Mouse (Mus musculus) midbrain, embryonic 14.5 days (tissue): ENCODE results near the gene Sgca. TPM values are rescaled to one million over a fixed set of nuclear protein-coding genes. Genes with fewer than 3 reads are reported as not detected.

Experiments used
- ATAC-seq: fragments of 200-750 bp; cut with Nextera tagmentation; 2 replicates; pipeline ENCODE4 v1.8.0; 2017; ENCODE audit warnings: moderate number of reproducible peaks, moderate library complexity; ENCODE audit not compliant: low FRiP score, low TSS enrichment
- DNase-seq: peaks from one replicate; pipeline ENCODE4 v3.0.0-alpha.2; 2015
- H3K27ac ChIP-seq: fragments of 300-500 bp; sonication (generic); replicated peaks from 2 replicates; pipeline ENCODE4 v1.5.1; 2014; ENCODE audit warnings: mild to moderate bottlenecking, low read depth, low read length, moderate library complexity
- H3K27me3 ChIP-seq: fragments of 300-500 bp; sonication (generic); 2 replicates; pipeline ENCODE4 v1.6.1; 2014; ENCODE audit warnings: low read length, control low read depth, mixed read lengths; ENCODE audit not compliant: control insufficient read depth, insufficient read depth
- H3K36me3 ChIP-seq: fragments of 300-500 bp; sonication (generic); 2 replicates; pipeline ENCODE4 v1.6.1; 2014; ENCODE audit warnings: low read length, control low read depth; ENCODE audit not compliant: control insufficient read depth, insufficient read depth
- H3K4me1 ChIP-seq: fragments of 300-500 bp; sonication (generic); 2 replicates; pipeline ENCODE4 v1.6.1; 2014; ENCODE audit warnings: mild to moderate bottlenecking, antibody characterized with exemption, low read length, control low read depth; ENCODE audit not compliant: control insufficient read depth, insufficient read depth
- H3K4me2 ChIP-seq: fragments of 300-500 bp; sonication (generic); 2 replicates; pipeline ENCODE4 v1.6.1; 2014; ENCODE audit warnings: mild to moderate bottlenecking, low read length, moderate library complexity
- H3K4me3 ChIP-seq: fragments of 300-500 bp; sonication (generic); replicated peaks from 2 replicates; pipeline ENCODE4 v1.5.1; 2014; ENCODE audit warnings: low read depth, low read length
- H3K9ac ChIP-seq: fragments of 300-500 bp; sonication (generic); replicated peaks from 2 replicates; pipeline ENCODE4 v1.6.1; 2014; ENCODE audit warnings: mild to moderate bottlenecking, low read length, moderate library complexity
- H3K9me3 ChIP-seq: fragments of 300-500 bp; sonication (generic); 2 replicates; pipeline ENCODE4 v1.6.1; 2016; ENCODE audit warnings: low read length, control low read depth, mixed read lengths; ENCODE audit not compliant: control insufficient read depth
- WGBS: fragments of 180-500 bp; shearing (Covaris S2); extraction: QIAGEN DNeasy Blood & Tissue Kit; methylation state at CpG from one replicate; pipeline ENCODE4 v1.1.7; 2014; 5-methylcytosine and 5-hydroxymethylcytosine counted together
- polyA plus RNA-seq: library from polyadenylated mRNA; unstranded; fragments of >200 nt; fragmentation: Nextera tagmentation; extraction: Ambion mirVana; gene quantifications from 2 replicates; pipeline ENCODE4 v1.2.1, GENCODE M21; 2014

Sgca gene
- not detected in 2 replicates for polyA plus RNA-seq

DNA sequence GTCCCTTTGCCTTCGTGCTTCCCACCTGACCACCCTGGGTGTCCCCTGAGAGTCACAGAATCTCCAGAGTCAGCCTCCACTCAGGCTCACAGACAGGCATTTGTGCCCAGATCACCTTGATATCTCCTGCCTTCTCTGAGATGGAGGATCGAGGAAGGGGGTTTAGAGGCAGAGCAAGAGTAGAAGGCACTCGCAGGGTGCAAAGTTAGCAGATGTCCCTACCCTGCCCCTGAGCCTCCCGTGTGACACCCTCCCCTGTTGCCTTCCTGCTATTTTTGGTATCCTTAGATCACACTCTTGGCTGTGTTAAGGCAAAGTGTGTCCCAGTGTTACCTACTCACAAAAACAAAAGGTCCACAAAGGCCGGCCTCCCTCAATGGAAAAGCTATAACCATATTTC, at the start of gene Sgca:
Gene Sgca (minus strand): TSS at position 129 of the 400 bp plus-strand sequence.
- Histone ChIP-seq H3K4me2 (no peak within 1 kb of the TSS), H3K9ac (no peak within 1 kb of the TSS), H3K9me3 (no peaks in the 10 kb centered on the region), H3K4me1 (peaks cover 14% of the 10 kb centered on the region), H3K4me3 (no peak within 1 kb of the TSS), H3K27me3 (no peaks in the 10 kb centered on the region), H3K36me3 (no peaks in the 10 kb centered on the region), H3K27ac (no peak within 1 kb of the TSS)
- WGBS, result 76% methylated on average over 5 of the region's 5 CpGs
- DNase-seq (no peak), ATAC-seq (no peak)

DNA sequence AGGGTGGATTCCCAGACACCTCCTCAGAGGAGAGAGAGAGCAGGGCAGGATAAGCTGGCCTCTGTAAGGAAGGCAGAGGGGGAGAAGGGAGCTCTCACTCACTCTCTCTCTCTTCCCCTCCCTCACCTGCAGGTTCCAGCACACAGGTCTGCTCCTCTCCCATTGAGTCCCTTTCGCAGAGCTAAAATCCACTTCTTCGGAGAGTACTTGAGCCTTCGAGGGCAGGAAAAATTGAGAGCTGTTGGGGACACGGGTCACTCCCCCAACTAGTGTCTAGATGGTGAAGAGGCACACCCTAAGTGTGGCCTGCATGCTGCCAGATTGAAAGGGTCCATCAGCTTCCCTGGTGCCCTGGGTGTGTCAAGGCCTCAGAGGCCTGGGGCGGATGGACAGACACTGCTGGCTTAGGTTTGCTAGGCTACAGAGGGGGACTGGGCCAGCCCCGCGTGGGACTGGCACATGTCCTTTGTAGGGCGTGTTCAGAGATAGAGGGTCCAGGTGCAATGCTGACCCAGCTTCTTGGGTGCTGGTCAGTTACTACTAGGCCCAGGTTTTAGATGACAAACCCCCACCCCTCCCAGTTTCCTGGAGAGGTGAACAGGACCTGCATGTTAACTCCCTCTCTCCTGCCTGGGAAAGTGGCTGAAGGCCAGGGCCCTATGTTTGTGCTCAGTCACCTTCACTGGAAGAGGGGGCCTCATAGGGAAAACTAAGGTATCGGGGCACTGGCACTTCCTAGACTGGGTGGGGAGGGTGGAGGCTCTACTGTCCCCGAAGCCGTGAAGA, 49.3 kb upstream of the Sgca start:
- H3K9ac ChIP-seq, result no peak overlapping the region
- no peak for ATAC-seq
- DNase-seq, result no peak
- H3K4me3 ChIP-seq, result no peak overlapping the region
- no peak overlapping the region for H3K4me2 ChIP-seq
- 0 out of 2 replicates have a peak overlapping the region, but pooled peaks have one; percentile 13 for H3K27ac ChIP-seq
- H3K36me3 ChIP-seq, result peaks cover 59% of the 10 kb centered on the region
- no peaks in the 10 kb centered on the region for H3K9me3 ChIP-seq
- 0 out of 2 replicates have a peak, but pooled peaks cover 3% of the 10 kb centered on the region for H3K4me1 ChIP-seq
- WGBS, result 88% methylated on average over 11 of the region's 11 CpGs
- H3K27me3 ChIP-seq, result no peaks in the 10 kb centered on the region

DNA sequence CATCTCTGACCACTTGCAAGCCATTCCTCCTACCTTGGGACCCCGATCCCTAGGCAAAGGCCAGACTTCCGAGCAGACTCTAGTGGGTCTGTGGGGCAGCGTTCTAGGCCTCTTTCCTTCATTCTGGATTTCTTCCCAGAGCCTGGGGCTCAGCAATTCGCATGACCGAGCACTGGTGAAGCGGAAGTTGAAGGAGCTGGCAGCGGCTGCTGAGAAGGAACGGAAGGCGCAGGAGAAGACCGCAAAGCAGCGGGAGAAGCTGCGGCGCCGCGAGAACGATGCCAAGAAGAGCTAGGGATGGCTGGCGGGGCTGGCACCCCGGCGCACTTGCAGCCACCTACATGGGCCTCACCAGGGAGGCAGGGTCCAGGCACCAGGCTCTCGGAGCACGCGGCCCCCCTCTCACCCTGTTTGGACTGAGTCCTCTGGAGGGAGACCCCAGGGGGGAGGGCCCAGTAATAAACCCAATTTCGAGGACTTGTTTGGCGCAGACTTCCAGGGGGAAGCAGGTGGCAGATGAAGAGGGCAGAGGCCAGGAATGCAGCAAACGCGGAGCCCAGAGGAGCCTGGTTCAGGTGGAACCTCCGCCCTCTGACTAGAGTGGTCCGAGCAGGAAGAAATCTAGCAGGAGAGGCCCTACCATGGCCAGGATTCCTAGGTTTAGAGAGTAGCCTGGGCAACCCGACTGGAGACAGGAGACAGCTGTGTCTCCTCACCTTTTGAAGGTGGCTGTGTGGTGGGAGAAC, 48.5 kb upstream of the Sgca start:
- Histone ChIP-seq H3K4me2 (no peak overlapping the region), H3K9me3 (no peaks in the 10 kb centered on the region), H3K27me3 (no peaks in the 10 kb centered on the region), H3K36me3 (peaks cover 67% of the 10 kb centered on the region), H3K9ac (no peak overlapping the region), H3K4me1 (0 out of 2 replicates have a peak, but pooled peaks cover 3% of the 10 kb centered on the region), H3K27ac (no peak overlapping the region), H3K4me3 (no peak overlapping the region)
- no peak for DNase-seq
- WGBS, result 76% methylated on average over 29 of the region's 29 CpGs
- ATAC-seq, result no peak

DNA sequence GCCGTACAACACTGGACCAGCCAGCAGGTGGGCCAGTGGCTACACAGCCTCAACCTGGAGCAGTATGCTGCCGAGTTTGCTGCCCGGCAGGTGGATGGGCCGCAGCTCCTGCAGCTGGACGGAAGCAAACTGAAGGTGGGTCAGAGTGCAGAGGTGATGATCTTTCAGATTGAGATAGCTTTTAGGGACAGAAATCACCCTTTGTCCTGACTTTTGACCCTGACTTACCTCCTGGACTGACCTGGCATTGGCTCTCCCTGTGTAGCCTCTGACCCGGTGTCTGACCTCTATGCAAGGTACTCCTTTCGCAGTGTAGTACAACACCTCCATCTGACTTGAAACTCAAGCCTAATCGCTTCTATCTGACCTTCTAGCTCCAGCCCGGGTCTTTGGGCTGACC, 47.4 kb upstream of the Sgca start:
- Histone ChIP-seq H3K4me1 (0 out of 2 replicates have a peak, but pooled peaks cover 3% of the 10 kb centered on the region), H3K4me3 (no peak overlapping the region), H3K4me2 (no peak overlapping the region), H3K9me3 (no peaks in the 10 kb centered on the region), H3K9ac (no peak overlapping the region), H3K36me3 (peaks cover 78% of the 10 kb centered on the region), H3K27ac (no peak overlapping the region), H3K27me3 (no peaks in the 10 kb centered on the region)
- DNase-seq (no peak), ATAC-seq (no peak)
- 98% methylated on average over 9 of the region's 9 CpGs for WGBS

DNA sequence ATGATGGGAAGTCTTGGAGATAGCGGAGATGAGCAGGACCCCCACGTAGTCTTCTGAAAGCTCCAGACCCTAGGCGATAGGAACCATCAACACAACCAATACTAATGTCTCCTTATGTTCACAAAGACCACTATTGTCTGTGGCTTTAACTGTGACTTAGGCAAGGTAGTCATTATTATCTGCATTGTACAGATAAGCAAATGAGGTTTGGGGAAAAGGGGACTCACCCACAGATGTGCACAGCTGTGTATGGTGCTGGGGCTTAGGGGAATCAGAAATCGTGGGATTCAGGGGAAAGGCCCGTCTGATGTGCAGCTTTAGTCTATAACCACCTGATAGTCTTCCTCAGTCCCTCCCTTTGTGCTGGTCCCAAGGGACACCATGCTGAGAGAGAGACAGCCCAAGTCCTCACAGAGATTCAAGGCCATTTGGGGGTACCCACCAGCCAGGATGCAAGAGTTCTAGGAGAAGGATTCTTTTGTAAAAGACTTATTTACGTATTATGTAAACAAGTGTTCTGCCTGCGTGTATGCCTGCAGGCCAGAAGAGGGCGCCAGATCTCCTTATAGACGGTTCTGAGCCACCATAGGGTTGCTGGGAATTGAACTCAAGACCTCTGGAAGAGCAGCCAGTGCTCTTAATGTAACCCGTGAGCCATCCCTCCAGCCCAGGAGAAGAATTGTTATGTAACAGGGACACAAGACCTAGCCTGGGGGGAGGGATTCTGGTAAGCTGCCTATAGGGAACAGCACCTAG, 46.3 kb upstream of the Sgca start:
- H3K9ac ChIP-seq, result no peak overlapping the region
- ATAC-seq, result no peak
- H3K36me3 ChIP-seq, result peaks cover 84% of the 10 kb centered on the region
- no peak overlapping the region for H3K27ac ChIP-seq
- H3K27me3 ChIP-seq, result no peaks in the 10 kb centered on the region
- H3K4me3 ChIP-seq, result no peak overlapping the region
- DNase-seq, result no peak
- H3K4me2 ChIP-seq, result no peak overlapping the region
- WGBS, result 82% methylated on average over 10 of the region's 10 CpGs
- no peaks in the 10 kb centered on the region for H3K9me3 ChIP-seq
- no peaks in the 10 kb centered on the region for H3K4me1 ChIP-seq

DNA sequence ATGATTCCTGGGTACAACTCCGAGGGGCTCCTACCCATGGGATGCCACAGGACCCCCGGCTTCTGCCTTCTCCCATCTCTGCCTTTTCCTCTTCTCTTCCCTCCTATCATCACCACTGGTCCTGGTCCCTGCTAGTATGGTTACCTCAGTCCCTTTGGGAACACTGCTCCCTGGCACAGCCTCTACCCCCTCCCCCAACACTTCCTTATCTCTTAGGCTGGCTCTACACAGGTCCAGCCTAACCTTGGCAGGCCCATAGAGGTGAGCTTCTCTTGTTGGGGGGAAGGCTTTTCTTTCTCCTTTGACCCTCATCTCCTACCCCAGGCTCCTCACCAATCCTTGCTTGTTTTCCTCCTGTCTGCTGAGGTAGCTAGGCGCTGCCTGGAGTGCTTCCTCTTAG, 39.4 kb upstream of the Sgca start:
- Histone ChIP-seq H3K9me3 (no peaks in the 10 kb centered on the region), H3K4me2 (no peak overlapping the region), H3K36me3 (peaks cover 62% of the 10 kb centered on the region), H3K9ac (no peak overlapping the region), H3K4me3 (no peak overlapping the region), H3K27ac (no peak overlapping the region), H3K4me1 (peaks cover 37% of the 10 kb centered on the region), H3K27me3 (no peaks in the 10 kb centered on the region)
- WGBS, result 77% methylated on average over 3 of the region's 3 CpGs
- DNase-seq (no peak), ATAC-seq (no peak)

DNA sequence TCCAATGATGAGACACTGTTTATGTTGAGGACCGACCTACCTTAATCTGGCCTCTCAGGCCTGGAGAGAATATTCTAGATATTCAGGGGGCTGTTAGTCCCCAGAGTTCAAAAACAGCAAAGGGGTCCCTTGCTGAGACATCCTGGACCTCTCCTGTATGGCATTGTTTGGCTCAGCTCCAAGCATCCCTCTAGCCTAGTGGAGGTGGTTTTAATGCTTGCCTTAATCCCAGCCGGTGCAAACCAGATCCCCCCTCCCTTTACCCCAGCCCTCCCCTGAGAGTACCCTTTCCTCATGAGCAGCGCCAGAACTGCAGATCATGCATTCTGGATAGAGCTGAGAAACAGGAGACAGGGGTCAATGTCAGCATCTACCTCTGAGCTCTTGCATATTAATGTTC, 36.4 kb upstream of the Sgca start:
- Histone ChIP-seq H3K4me1 (peaks cover 52% of the 10 kb centered on the region), H3K4me3 (peak overlapping the region; percentile 97), H3K27ac (peak overlapping the region; percentile 47; the same call in 1 of the 2 replicates), H3K27me3 (no peaks in the 10 kb centered on the region), H3K36me3 (peaks cover 36% of the 10 kb centered on the region), H3K9me3 (no peaks in the 10 kb centered on the region), H3K9ac (peak overlapping the region; percentile 99; the same call in 1 of the 2 replicates), H3K4me2 (peak overlapping the region; percentile 77)
- DNase-seq, result peak; percentile 72
- 24% methylated on average over 3 of the region's 3 CpGs for WGBS
- no peak for ATAC-seq

DNA sequence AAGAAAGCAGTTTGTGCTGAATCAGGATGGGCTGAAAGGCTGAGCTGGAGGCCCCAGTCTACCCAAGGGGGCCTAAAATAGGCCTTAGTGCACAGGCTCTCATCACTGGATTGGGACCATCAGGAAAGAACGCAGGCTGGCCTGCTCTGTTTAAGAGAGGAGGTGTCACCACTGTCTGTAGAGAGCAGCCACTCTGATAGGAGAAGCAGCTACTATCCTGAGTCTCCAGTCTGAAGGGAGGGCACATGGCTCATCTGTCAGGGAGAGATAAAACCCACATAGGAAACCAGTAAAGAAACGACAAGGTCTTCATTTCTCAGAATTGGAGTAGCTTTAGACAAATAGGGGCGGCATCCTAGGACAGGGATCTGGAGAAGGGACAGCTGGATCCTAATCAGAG, 35.9 kb upstream of the Sgca start:
- Histone ChIP-seq H3K27ac (peak overlapping the region; percentile 47), H3K9ac (peak overlapping the region; percentile 99; the same call in 1 of the 2 replicates), H3K4me3 (peak overlapping the region; percentile 97), H3K36me3 (peaks cover 32% of the 10 kb centered on the region), H3K4me2 (peak overlapping the region; percentile 77), H3K27me3 (no peaks in the 10 kb centered on the region), H3K4me1 (peaks cover 53% of the 10 kb centered on the region), H3K9me3 (no peaks in the 10 kb centered on the region)
- 48% methylated on average over 3 of the region's 3 CpGs for WGBS
- DNase-seq (no peak), ATAC-seq (no peak)
